Mouse (Mus musculus) hindbrain, embryonic 12.5 days (tissue): ENCODE measurements around the gene Hist1h1t. TPM values are rescaled to one million over a fixed set of nuclear protein-coding genes. Genes with fewer than 3 reads are reported as not detected.

ENCODE experiments used
- ATAC-seq: fragments of 200-750 bp; cut with Nextera tagmentation; 2 replicates; pipeline ENCODE4 v1.8.0; 2017; ENCODE audit warnings: moderate TSS enrichment; ENCODE audit not compliant: low FRiP score
- H3K27ac ChIP-seq: fragments of 300-500 bp; sonication (generic); 2 replicates; pipeline ENCODE4 v1.5.1; 2016; ENCODE audit warnings: mild to moderate bottlenecking
- H3K27me3 ChIP-seq: fragments of 300-500 bp; sonication (generic); 2 replicates; pipeline ENCODE4 v1.6.1; 2016; ENCODE audit warnings: mild to moderate bottlenecking
- H3K36me3 ChIP-seq: fragments of 300-500 bp; sonication (generic); 2 replicates; pipeline ENCODE4 v1.6.1; 2016; ENCODE audit warnings: mild to moderate bottlenecking
- H3K4me1 ChIP-seq: fragments of 300-500 bp; sonication (generic); 2 replicates; pipeline ENCODE4 v1.6.1; 2016
- H3K4me2 ChIP-seq: fragments of 300-500 bp; sonication (generic); replicated peaks from 2 replicates; pipeline ENCODE4 v1.6.1; 2016; ENCODE audit warnings: mild to moderate bottlenecking
- H3K4me3 ChIP-seq: fragments of 300-500 bp; sonication (generic); 2 replicates; pipeline ENCODE4 v1.5.1; 2016; ENCODE audit warnings: mild to moderate bottlenecking
- H3K9ac ChIP-seq: fragments of 300-500 bp; sonication (generic); 2 replicates; pipeline ENCODE4 v1.6.1; 2016; ENCODE audit warnings: mild to moderate bottlenecking, moderate library complexity
- H3K9me3 ChIP-seq: fragments of 300-500 bp; sonication (generic); replicated peaks from 2 replicates; pipeline ENCODE4 v1.6.1; 2016; ENCODE audit warnings: mild to moderate bottlenecking
- WGBS: fragments of 180-500 bp; shearing (Covaris S2); methylation state at CpG from one replicate; pipeline ENCODE4 v1.1.7; 2016; 5-methylcytosine and 5-hydroxymethylcytosine counted together
- polyA plus RNA-seq: library from polyadenylated mRNA; unstranded; fragments of >200 nt; fragmentation: Nextera tagmentation; extraction: Ambion mirVana; gene quantifications from 2 replicates; pipeline ENCODE4 v1.2.1, GENCODE M21; 2016

Gene Hist1h1t
- polyA plus RNA-seq, 1 experiment from 2014 or later = not detected

GRCm38 (mm10) chr13:23687907-23688306, 7.7 kb upstream of the Hist1h1t start:
- Histone ChIP-seq H3K9ac (no peak overlapping the region), H3K4me3 (no peak overlapping the region), H3K4me1 (peaks cover 13% of the 10 kb centered on the region), H3K9me3 (no peaks in the 10 kb centered on the region), H3K27me3 (no peaks in the 10 kb centered on the region), H3K36me3 (no peaks in the 10 kb centered on the region), H3K4me2 (no peak overlapping the region), H3K27ac (no peak overlapping the region)
- no peak for ATAC-seq
- 92% methylated on average over 7 of the region's 7 CpGs for WGBS

GRCm38 (mm10) chr13:23688956-23689355, 6.7 kb upstream of the Hist1h1t start:
- Histone ChIP-seq H3K9me3 (no peaks in the 10 kb centered on the region), H3K4me3 (no peak overlapping the region), H3K36me3 (no peaks in the 10 kb centered on the region), H3K27me3 (no peaks in the 10 kb centered on the region), H3K4me1 (peaks cover 11% of the 10 kb centered on the region), H3K4me2 (no peak overlapping the region), H3K27ac (no peak overlapping the region), H3K9ac (no peak overlapping the region)
- ATAC-seq = no peak
- 94% methylated on average over 2 of the region's 2 CpGs for WGBS

GRCm38 (mm10) chr13:23689459-23689858, 6.2 kb upstream of the Hist1h1t start:
- Histone ChIP-seq H3K27ac (no peak overlapping the region), H3K4me2 (no peak overlapping the region), H3K4me3 (no peak overlapping the region), H3K9ac (no peak overlapping the region), H3K27me3 (no peaks in the 10 kb centered on the region), H3K9me3 (no peaks in the 10 kb centered on the region), H3K36me3 (no peaks in the 10 kb centered on the region), H3K4me1 (peaks cover 11% of the 10 kb centered on the region)
- whole genome bisulfite sequencing = 74% methylated on average over 2 of the region's 2 CpGs
- ATAC-seq = no peak

- no peak overlapping the region for H3K4me2 ChIP-seq
- WGBS = 84% methylated on average over 6 of the region's 6 CpGs
- peaks cover 3% of the 10 kb centered on the region; the same call in 1 of the 2 replicates for H3K4me1 ChIP-seq
- ATAC-seq = no peak
- no peak overlapping the region for H3K4me3 ChIP-seq
- H3K27me3 ChIP-seq = no peaks in the 10 kb centered on the region
- no peaks in the 10 kb centered on the region for H3K36me3 ChIP-seq
- H3K9ac ChIP-seq = no peak overlapping the region
- no peaks in the 10 kb centered on the region for H3K9me3 ChIP-seq
- no peak overlapping the region for H3K27ac ChIP-seq
Observed at GRCm38 (mm10) chr13:23693856-23694440, 1.7 kb upstream of the Hist1h1t start.

DNA sequence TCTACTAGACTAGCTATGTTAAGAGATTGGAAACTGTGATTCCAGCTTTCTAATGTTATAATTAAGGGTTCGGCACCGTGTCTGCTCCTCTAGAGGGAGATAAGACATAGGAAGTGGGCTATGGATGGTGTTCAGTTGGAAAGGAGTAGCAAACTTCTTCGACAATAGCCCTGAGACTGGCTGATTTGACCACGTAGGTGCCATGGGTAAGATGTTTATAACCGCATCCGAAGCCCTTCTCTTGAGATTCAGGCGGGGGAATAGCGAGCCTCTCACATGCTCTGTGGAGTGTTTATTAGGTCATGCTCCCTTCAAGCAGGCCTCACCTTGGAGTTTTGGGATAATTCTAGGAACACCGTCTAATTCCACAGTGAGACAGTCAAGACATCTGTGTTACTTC, 658 bp upstream of the Hist1h1t start:
- H3K27ac ChIP-seq = no peak overlapping the region
- H3K4me3 ChIP-seq = no peak overlapping the region
- no peak for ATAC-seq
- H3K4me2 ChIP-seq = no peak overlapping the region
- no peaks in the 10 kb centered on the region for H3K9me3 ChIP-seq
- no peak overlapping the region for H3K9ac ChIP-seq
- WGBS = 93% methylated on average over 9 of the region's 9 CpGs
- no peaks in the 10 kb centered on the region for H3K36me3 ChIP-seq
- H3K4me1 ChIP-seq = peaks cover 4% of the 10 kb centered on the region; the same call in 1 of the 2 replicates
- H3K27me3 ChIP-seq = no peaks in the 10 kb centered on the region

- H3K36me3 ChIP-seq = no peaks in the 10 kb centered on the region
- no peaks in the 10 kb centered on the region for H3K27me3 ChIP-seq
- H3K4me3 ChIP-seq = no peak overlapping the region
- 56% methylated on average over 15 of the region's 15 CpGs for WGBS
- H3K9ac ChIP-seq = no peak overlapping the region
- peaks cover 4% of the 10 kb centered on the region; the same call in 1 of the 2 replicates for H3K4me1 ChIP-seq
- H3K4me2 ChIP-seq = 0 out of 2 replicates have a peak overlapping the region, but pooled peaks have one; percentile 19
- ATAC-seq = no peak
- no peaks in the 10 kb centered on the region for H3K9me3 ChIP-seq
- H3K27ac ChIP-seq = no peak overlapping the region
Observed at GRCm38 (mm10) chr13:23696061-23696474, 454 bp downstream of the Hist1h1t start.

DNA sequence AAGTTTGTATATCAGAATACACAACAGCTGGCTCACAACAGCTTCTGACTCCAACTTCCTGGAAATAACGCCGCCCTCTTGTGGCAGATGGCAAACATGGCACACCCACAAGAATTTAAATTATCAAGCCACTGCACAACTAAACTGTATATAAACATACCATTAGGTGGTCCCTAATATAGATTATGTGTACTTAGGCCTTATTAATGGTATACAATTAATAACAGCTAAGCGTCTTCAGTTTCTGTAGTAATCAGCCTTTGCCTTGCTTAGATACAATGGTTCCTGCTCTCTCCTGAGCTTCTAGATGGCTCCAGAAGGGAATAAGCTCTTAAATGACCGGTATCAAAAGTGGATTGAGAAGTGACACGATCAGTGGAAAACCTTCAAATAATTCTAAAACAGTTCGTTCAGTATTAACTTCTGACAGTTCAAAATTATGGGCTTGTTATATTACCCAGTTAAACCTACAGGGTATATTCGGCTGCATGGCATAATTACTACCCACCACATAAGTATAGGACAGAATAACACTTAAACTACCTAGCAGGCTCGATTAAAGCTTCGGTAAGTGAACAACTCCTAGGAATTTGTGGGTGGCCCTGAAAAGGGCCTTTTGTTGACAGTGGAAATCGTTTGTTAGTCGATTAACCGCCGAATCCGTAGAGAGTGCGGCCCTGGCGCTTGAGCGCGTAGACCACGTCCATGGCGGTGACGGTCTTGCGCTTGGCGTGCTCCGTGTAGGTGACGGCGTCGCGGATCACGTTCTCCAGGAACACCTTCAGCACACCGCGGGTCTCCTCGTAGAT, 2.1 kb downstream of the Hist1h1t start:
- peak overlapping the region; percentile 67 for H3K4me2 ChIP-seq
- ATAC-seq = peak; percentile 84
- WGBS = under 1% methylated on average over 29 of the region's 32 CpGs
- H3K4me3 ChIP-seq = peak overlapping the region; percentile 39
- H3K4me1 ChIP-seq = peaks cover 4% of the 10 kb centered on the region; the same call in 1 of the 2 replicates
- H3K27me3 ChIP-seq = no peaks in the 10 kb centered on the region
- no peaks in the 10 kb centered on the region for H3K9me3 ChIP-seq
- peak overlapping the region; percentile 52 for H3K9ac ChIP-seq
- no peaks in the 10 kb centered on the region for H3K36me3 ChIP-seq
- peak overlapping the region; percentile 86 for H3K27ac ChIP-seq

GRCm38 (mm10) chr13:23698300-23698693, 2.7 kb downstream of the Hist1h1t start, which contains the start of gene Hist1h4c:
Gene Hist1h4c, minus strand, starts transcription at chr13:23698454.
- Histone ChIP-seq H3K27ac (peak within 1 kb of the TSS; percentile 86), H3K4me3 (peak within 1 kb of the TSS; percentile 39), H3K36me3 (no peaks in the 10 kb centered on the region), H3K4me2 (peak within 1 kb of the TSS; percentile 67), H3K9me3 (no peaks in the 10 kb centered on the region), H3K27me3 (no peaks in the 10 kb centered on the region), H3K9ac (peak within 1 kb of the TSS; percentile 52), H3K4me1 (peaks cover 4% of the 10 kb centered on the region; the same call in 1 of the 2 replicates)
- under 1% methylated on average over 21 of the region's 22 CpGs for WGBS
- peak; percentile 97 for ATAC-seq

DNA sequence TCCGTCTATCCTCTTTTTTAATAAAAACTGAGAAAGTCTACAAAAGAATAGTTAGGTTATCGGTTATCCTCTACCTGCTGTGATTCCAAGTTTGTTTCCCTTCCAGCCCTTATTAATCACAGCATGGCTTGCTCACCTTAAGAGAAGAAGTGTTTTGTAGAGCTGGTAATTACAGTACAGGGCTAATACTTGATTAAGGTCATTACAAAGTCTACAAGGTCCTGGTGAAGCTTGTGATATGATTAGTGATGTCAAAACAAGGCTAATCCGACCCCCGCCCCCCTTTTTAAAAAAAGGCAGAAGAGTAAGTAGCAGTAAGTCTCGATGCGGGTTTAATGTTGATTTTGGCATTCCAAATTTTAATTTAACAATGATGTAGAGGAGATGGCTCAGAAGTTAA, 3.4 kb downstream of the Hist1h1t start:
- Histone ChIP-seq H3K9ac (no peak overlapping the region), H3K27me3 (no peaks in the 10 kb centered on the region)
- 70% methylated on average over 6 of the region's 6 CpGs for WGBS

DNA sequence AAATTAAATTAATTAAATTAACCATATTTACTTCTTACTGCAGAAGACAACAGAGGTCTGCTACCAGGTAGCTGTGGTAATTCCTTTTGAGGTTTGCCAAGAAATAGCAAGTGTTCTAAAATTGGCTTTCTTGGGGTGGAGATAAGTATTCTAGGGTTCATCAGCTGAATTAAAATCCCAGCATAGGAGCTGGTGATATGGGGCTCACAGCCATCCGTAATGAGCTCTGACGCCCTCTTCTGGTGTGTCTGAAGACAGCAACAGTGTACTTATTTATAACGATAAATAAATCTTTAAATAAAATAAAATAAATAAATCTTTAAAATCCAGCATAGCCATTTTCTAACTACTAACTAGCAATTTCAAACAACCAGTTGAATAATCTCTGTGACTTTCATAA, 4.2 kb downstream of the Hist1h1t start:
- WGBS = 73% methylated on average over 3 of the region's 3 CpGs
- no peak for ATAC-seq
- H3K9me3 ChIP-seq = no peaks in the 10 kb centered on the region
- no peak overlapping the region for H3K4me3 ChIP-seq
- no peak overlapping the region for H3K9ac ChIP-seq
- H3K4me1 ChIP-seq = peaks cover 4% of the 10 kb centered on the region; the same call in 1 of the 2 replicates
- no peaks in the 10 kb centered on the region for H3K36me3 ChIP-seq
- no peak overlapping the region for H3K27ac ChIP-seq
- H3K27me3 ChIP-seq = no peaks in the 10 kb centered on the region
- H3K4me2 ChIP-seq = no peak overlapping the region

More for the DNA sequence above, 3.4 kb downstream of the Hist1h1t start:
- no peaks in the 10 kb centered on the region for H3K9me3 ChIP-seq
- peaks cover 4% of the 10 kb centered on the region; the same call in 1 of the 2 replicates for H3K4me1 ChIP-seq
- peak overlapping the region; percentile 86; the same call in 1 of the 2 replicates for H3K27ac ChIP-seq
- H3K4me3 ChIP-seq = peak overlapping the region; percentile 39; the same call in 1 of the 2 replicates
- H3K4me2 ChIP-seq = peak overlapping the region; percentile 67
- H3K36me3 ChIP-seq = no peaks in the 10 kb centered on the region
- ATAC-seq = no peak

- Histone ChIP-seq H3K9me3 (no peaks in the 10 kb centered on the region), H3K36me3 (no peaks in the 10 kb centered on the region), H3K4me2 (no peak overlapping the region), H3K27ac (no peak overlapping the region), H3K4me3 (no peak overlapping the region), H3K4me1 (peaks cover 4% of the 10 kb centered on the region; the same call in 1 of the 2 replicates), H3K27me3 (no peaks in the 10 kb centered on the region), H3K9ac (no peak overlapping the region)
- WGBS = 31% methylated on average over 8 of the region's 8 CpGs
- ATAC-seq = peak; percentile 51
Observed at GRCm38 (mm10) chr13:23700786-23701520, 5.3 kb downstream of the Hist1h1t start.

- no peak for ATAC-seq
- H3K4me2 ChIP-seq = no peak overlapping the region
- WGBS = 80% methylated on average over 4 of the region's 4 CpGs
Observed at GRCm38 (mm10) chr13:23702220-23702619, 6.6 kb downstream of the Hist1h1t start.

More at GRCm38 (mm10) chr13:23702220-23702619, 6.6 kb downstream of the Hist1h1t start:
- Histone ChIP-seq H3K36me3 (no peaks in the 10 kb centered on the region), H3K4me3 (no peak overlapping the region), H3K27ac (no peak overlapping the region), H3K9ac (no peak overlapping the region), H3K27me3 (no peaks in the 10 kb centered on the region), H3K9me3 (no peaks in the 10 kb centered on the region), H3K4me1 (peaks cover 4% of the 10 kb centered on the region; the same call in 1 of the 2 replicates)
